Mouse (Mus musculus) v-Abl transformed pro-B cells (cell line): ENCODE measurements around the gene Tspoap1.

Source experiments
- in situ Hi-C, 2 experiments: fragments of 400-800 bp; cut with MboI; formaldehyde crosslinking; loops; one replicate each; pipeline ENCODE4 v1.15.1; 2025; ENCODE audit not compliant: unreplicated experiment in 2 of 2

Tspoap1 gene

DNA sequence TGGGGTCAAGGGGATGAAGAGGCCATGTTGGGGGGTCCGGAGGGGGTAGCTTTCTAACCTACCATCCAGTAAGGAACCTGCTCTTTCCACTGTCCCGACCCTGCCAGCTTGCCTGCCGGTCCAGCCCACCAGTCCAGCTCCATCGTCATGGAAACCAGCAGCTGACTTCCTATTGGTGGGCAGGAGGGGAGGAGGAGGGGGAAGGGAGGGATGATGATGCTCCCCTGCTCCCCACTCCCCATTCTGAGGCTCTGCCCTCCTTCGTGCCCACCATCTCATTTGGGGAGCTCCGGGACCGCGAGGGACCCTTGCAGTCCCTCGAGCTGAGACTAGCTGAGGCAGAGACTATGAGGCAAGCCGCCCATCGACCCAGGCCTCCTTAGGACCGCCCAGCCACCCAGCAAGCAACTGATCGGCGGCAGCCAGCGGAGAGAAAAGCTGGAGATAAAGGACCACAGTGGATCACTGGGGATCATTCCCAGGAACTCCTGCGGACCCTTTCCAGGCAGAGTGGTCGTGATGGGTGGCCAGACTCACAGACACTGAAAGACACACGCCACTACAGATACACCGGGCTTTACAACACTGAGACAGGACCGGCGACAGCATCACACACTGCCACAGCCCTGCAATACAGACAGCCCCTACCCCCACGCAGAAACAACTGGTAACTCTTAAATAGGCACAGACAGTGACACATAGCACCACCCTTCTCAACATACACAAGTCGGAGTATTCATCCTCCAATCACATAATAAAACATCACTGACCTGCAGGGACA, at the start of gene Tspoap1:
TSS of gene Tspoap1 (plus strand) at position 241 of the 781 bp plus-strand sequence.
- in situ Hi-C loops: loop anchor here (5.0 to 10.0 kb wide), 2 partner anchors 33 to 546 kb away; no protein-coding TSS in a partner anchor

DNA sequence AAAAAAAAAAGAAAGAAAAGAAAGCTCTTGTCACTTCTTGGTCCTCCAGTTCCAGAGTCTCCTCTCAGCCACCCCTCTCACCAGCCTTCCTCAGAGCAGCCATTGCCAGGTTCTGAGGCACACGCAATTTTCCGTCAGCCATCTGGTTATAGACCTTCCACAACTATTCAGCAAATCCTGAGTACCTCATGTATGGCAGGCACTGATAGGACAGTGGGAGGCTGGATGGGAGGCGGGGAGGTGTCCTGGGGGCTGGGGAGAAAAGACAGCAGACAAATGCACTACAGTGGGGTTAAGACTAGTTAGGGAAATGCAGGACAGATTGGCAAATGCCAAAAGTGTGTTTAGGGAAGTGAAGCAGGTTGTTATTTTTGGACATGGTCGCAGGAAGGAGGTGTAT, 48.2 kb upstream of the Tspoap1 start:
- in situ Hi-C loops: no loop called here

DNA sequence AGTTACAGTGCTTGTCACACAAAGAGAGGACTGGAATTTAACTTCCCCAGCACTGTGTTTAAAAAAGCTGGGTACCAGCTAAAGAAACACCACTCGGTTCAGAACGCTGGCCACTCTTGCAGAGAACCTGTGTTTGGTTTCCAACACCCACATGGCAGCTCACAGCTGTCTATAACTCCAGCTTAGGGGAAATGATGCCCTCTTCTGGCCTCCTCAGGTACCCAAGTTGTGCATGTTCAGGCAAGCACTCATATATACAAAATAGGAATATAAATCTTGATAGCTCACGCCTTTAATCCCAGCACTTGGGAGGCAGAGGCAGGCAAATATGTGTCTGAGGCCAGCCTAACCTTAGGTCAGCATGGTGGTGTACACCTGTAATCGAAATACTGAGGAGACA, 44.3 kb upstream of the Tspoap1 start:
- in situ Hi-C loops: no loop called here

DNA sequence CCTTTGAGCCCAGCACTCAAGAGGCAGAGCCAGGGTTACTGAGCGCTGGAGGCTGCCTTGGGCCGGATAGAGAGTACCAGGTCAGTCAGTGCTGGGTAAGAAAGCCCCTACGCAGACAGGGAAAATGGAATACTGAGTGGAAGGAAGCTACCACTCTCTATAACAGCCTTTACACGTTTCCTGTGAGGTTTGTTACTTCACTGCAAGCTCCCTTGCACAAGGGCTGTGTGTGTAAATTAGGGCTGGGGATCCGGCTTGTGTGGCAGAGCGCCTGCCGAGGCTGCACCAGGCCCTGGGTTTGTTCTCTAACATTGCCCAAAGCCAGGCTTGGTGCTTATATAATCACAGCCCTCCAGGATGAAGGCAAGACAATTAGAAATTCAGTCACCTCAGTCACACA, 40.8 kb upstream of the Tspoap1 start:
- in situ Hi-C loops: no loop called here

DNA sequence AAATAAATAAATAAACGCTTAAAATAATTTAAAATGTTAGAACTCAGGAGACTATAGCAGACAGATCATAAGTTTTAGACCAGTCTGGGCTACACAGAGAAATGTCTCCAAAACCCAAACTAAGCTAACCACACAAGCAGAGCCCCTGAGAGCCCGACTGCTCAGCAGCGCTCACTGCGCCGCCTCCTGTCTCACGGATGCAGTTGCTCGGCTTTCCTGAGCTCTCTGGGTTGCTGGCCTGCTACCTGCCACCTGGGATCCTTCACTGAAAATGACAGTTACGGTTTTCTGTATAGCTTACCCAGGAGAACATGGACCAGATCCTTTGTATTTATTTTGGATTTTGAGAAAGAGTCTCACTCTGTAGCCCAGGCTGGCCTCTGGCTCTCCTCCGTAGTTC, 40.0 kb upstream of the Tspoap1 start:
- in situ Hi-C loops: loop anchor here in 1 of 2 experiments (10.0 kb wide), 1 partner anchor 56 kb away; the partner anchor contains the start of gene Rnf43

DNA sequence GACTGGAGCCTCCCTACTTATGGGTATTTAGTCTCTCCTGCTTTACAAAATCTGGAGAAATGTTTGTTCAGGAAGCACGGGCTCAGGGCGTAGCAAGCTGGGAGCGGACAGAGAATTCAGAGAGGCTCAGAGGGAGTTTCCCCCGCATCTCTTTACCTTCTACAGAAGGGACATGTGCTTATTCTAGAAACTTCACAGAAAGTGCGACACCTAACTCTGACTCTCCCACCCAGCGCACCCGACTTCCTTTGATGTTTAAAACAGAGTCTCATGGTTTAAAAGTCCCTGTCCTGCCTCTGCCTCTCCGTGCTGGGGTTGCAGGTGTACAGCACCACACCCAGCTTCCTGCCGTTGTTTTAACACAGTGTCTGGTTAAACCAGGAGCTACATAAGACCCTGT, 39.5 kb upstream of the Tspoap1 start:
- in situ Hi-C loops: loop anchor here in 1 of 2 experiments (10.0 kb wide), 1 partner anchor 56 kb away; the partner anchor contains the start of gene Rnf43

DNA sequence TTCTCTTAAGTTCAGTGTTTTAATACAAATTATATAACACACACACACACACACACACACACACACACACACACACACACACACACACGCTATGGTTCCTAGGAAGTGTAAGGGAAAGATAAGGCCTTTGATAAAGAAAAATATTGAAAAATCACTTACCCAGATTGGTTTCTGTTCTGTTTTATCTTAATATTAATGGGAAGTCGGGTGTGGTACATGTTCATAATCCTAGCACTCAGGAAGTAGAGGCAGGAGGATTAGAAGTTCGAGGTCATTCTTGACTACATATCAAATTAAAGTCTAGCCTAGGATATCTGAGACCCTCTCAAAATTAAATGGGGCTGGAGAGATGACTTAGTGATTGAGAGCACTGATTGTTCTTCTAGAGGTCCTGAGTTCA, 38.2 kb upstream of the Tspoap1 start:
- in situ Hi-C loops: loop anchor here in 1 of 2 experiments (10.0 kb wide), 1 partner anchor 57 kb away; the partner anchor contains the start of gene Rnf43

DNA sequence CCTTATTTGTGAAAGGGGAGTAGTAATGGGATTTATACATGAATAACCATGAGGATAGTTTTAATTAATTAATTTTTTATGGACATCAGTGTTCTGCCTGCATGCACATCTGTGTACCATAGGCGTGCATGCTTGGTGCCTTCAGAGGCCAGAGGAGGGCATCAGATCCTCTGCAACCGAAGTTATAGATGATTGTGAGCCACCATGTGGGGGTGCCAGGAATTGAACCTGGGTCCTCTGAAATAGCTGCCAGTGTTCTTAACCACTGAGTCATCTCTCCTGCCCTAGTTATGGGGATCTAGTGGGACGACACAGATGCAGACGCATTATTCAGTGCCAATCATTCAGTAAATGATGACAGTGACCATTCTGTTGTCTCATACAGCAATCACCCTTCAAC, 37.5 kb upstream of the Tspoap1 start:
- in situ Hi-C loops: loop anchor here in 1 of 2 experiments (10.0 kb wide), 1 partner anchor 58 kb away; the partner anchor contains the start of gene Rnf43

DNA sequence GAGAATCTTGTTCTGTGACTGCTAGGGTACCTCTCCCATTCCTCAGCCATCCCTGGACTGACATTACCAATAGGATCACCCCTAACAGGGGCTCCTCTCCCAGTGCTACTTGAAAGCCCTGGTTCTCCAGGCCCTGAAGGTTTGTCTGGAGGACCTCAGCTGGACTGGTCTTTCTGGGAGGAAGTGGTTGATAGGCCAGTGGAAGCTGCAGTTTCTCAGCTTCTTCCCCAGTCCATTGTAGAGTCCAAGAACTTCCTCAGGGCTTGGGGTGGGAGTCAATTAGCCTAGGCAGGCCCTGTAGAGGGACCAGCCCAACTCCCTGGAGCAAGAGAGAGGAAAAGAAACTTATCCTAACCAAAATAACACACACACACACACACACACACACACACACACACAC, 34.8 kb upstream of the Tspoap1 start:
- in situ Hi-C loops: loop anchor here (5.0 to 10.0 kb wide), 3 partner anchors 37 to 61 kb away; partner anchors contain the start of genes Rnf43 (in 1 of the 2) and Tspoap1 (in 1 of the 2)

DNA sequence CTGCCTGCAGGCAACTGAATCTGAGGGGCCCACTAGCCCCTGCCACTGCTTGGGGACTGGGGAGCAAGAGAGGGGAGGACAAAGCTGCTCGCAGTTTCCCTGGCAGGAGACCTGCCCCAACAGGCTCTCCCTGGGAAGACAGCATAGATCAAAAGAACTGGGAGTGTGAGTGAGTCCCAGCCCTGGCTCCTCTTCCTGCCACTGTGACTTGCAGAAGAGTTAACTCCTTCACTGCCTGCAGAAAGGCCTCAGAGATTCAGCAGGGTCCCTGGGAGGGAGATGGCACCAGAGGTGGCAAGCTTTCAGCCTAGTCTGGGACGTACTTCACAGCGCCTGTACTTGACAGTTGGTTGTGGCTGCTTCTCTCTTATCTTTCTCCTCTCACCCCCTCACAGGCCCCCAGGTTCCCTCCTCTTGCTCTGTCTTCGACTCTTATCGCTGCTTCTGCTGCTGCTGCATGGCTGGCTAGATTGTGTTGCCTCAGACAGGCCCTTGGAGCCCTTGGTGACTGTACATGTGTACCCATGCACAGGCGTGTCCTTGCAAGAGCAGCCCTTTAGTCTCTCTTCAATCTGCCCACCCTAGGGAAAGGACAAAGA, 34.3 kb upstream of the Tspoap1 start:
- in situ Hi-C loops: loop anchor here (5.0 to 10.0 kb wide), 3 partner anchors 36 to 61 kb away; partner anchors contain the start of genes Rnf43 (in 1 of the 2) and Tspoap1 (in 1 of the 2)

DNA sequence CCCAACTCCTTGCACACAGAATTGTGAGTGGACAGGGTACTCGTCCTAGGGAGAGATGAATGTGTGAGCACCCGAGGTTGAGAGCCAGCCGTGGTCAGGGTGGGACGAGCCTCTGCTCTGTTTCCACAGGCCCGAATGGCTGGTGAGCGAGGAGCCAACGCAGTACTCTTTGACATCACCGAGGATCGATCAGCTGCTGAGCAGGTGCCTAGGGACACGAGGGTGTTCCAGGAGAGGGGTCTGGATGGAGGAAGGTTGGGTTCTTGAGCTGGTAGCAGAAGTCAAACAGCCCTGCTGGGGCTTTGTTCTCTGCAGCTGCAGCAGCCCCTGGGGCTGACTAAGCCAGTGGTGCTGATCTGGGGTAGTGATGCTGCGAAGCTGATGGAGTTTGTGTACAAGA, 33.3 kb upstream of the Tspoap1 start:
- in situ Hi-C loops: loop anchor here (5.0 to 10.0 kb wide), 3 partner anchors 35 to 62 kb away; partner anchors contain the start of genes Rnf43 (in 1 of the 2) and Tspoap1 (in 1 of the 2)

DNA sequence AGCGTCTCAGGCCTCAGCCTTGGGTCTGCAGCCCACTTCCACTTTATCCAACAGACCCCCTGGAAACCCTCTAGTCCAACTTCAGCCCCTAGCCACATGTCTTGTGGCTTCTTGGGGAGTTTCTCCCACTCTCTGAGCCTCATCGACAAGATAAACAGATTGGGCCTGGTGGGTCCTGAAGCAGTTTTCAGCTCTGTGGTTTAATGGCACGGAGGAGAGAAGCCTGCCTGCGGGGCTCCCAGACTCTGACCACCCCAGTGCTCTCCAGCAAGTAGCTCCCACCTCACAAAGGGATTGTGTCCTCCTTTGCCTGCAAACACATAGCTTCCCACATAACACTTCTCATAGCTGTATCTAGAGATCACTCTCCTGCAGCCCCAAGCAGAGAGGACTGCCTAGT, 32.9 kb upstream of the Tspoap1 start:
- in situ Hi-C loops: loop anchor here (5.0 to 10.0 kb wide), 3 partner anchors 35 to 63 kb away; partner anchors contain the start of genes Rnf43 (in 1 of the 2) and Tspoap1 (in 1 of the 2)

DNA sequence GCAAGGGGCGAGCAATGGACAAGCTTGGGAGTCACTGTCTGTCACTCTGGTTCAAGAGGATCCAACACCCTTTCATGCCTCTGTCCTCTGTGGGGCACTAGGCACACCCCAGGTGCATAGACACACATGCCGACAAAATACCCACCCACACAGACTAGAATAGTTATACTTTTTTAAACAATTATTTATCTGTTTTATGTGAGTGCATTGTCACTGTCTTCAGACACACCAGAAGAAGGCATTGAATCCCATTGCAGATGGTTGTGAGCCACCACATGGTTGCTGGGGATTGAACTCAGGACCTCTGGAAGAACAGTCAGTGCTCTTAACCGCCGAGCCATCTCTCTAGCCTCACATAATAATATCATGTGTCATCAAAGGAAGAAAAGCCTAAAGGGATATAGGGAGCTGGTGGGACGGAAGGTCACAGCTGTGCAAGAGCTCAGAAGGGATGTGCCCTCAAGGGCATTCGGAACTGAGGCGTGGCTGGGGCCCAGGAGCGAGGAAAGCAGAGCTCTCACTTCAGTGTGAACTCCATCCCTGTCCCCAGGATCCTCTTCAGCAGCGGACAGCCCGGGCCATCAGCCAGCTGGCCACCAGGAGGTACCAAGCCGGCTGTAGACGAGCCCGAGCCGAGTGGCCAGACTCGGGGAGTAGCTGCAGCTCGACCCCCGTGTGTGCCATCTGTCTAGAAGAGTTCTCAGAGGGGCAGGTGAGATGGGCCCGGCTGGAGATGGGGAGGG, 31.3 kb upstream of the Tspoap1 start:
- in situ Hi-C loops: loop anchor here (5.0 to 10.0 kb wide), 3 partner anchors 33 to 64 kb away; partner anchors contain the start of genes Rnf43 (in 1 of the 2) and Tspoap1 (in 1 of the 2)

DNA sequence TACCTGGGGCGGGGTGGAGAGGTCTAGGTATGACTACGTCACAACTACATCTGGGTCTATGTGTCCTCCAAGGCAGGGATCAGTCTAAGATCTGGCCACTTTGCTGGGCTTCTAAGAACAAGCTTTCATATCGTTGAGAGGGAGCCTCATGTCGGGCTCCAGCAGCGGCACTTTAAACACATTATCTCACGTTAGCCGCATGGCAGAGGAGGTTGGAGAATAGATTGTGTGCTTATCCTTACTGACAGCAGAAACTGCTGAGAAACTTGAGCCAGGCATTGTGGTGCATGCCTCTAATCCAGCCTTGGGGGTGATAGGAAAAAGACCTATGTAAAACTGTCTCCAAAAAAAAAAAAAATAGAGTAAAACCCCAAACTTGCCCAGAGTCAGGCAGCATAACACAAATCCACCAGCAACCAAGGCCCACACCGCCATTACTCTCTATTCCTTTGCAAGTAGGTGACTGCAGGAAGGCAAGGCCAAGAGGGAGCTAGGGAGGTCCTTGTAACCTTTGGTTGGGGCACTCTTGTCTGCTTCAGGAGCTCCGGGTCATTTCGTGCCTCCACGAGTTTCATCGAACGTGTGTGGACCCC, 30.7 kb upstream of the Tspoap1 start:
- in situ Hi-C loops: loop anchor here (5.0 to 10.0 kb wide), 3 partner anchors 33 to 65 kb away; partner anchors contain the start of genes Rnf43 (in 1 of the 2) and Tspoap1 (in 1 of the 2)

DNA sequence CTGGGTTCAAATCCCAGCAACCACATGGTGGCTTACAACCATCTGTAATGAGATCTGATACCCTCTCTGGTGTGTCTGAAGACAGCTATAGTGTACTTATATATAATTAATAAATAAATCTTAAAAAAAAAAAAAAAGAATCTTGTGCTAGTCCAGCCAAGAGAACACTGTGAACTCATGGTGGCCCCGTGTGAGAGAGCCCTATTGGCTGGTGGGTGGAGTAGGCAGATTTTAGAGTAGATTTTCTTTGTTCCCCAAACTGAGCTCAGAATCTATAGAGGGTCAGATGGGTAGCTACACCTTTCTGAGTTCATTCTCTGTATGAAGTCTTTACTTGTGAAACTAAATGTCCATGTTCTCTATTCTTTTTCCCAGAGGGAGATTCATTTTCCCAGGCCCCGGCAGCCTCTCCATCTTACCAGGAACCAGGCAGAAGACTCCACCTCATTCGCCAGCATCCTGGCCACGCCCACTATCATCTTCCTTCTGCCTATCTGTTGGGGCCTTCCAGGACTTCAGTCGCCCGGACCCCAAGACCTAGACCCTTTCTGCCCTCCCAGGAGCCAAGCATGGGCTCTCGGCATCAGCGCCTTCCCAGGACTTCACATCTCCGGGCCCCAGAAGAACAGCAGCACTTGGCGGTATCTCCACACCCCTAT, 29.6 kb upstream of the Tspoap1 start:
- in situ Hi-C loops: no loop called here

DNA sequence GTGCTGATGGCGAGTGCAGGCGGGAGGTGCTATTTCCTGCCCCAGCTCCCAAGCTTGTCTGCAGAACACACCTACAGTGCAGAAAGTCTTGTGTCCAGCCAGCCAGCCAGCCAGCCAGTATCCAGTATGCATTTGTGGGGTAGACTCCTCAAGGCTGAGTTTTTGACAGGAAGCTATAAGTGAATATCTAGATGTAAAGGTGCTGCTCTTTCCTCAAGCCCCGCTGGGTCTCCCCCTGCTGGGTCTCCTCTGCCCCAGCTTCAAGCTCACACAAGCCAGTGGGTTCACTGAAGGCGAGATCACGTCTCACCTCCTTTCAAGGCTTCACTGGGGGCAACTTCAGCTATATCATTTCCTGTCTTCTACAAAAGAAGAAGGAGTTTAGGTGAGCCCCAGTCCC, 26.0 kb upstream of the Tspoap1 start:
- in situ Hi-C loops: no loop called here

DNA sequence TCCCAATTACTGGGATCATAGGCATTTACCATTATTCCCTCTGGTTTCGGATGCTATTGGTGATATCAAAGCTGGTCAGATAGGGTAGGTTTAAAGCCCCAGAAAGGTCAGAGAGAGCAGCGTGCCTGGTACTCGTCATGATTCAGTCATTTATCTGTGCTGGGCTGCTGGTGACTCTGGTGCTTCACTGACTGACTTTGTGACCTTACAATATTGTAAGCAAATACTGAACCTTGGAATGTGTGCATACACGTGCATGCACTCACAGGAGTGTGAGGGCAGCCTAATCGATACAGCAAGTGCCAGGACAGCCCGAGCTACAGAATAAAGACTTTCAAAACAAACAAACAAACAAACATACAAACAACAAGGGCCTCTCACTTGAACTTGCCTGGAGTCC, 24.6 kb upstream of the Tspoap1 start:
- in situ Hi-C loops: no loop called here

DNA sequence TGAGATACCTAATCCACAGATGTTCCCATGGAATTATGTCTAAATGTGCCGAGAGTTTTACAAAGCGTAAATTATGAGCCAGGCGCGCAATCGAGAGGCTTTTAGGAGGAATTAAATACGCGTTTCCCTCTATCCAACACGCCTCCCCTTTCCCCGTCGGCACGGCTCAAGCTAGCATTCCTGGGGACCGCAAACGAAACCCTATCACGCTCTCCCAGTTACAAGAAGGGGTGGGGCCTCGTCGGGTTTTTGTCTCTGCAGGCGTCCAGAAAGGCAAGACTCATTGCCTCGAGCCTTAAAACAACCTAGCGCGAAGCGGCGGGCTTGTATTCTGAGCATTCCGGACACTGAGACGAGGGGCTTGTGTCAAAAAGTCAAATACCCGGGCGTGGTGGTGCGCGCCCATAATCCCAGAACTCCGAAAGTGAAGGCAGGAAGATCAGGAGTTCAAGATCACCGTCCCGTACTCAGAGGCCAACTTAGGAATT, 23.6 kb upstream of the Tspoap1 start:
- in situ Hi-C loops: no loop called here

DNA sequence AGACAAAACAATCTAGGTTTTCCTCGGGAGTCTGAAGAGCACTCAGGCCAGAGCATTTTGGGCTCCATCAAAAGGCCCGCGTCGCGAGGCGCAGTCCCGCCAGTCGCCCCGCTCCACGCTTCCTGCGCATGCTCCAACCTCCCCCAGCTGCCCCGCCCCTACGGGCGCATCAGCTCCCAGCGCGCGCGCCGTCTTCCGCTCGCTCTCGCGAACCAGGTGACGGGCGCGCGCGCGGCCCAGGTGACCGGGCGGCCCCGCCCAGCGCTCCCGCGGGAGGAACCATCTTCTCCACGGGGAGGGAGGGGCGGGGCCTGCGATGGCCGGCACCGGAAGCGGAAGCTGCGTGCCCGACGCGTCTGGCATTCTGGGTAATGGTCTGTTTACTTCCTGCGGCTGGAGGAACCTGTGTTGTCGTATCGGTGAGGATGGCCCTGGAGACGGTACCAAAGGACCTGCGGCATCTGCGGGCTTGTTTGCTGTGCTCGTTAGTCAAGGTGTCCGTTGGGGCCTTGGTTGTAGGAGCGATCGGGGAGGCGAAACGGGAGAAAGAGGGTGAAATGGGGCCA, 23.1 kb upstream of the Tspoap1 start, which contains the start of gene Supt4a:
TSS of gene Supt4a (plus strand) at position 378 of the 566 bp plus-strand sequence.
- in situ Hi-C loops: no loop called here
